Mouse (Mus musculus) left cerebral cortex, postnatal 36 days (tissue): ENCODE measurements around the gene Cdc42bpa. TPM values are rescaled to one million over a fixed set of nuclear protein-coding genes. Genes with fewer than 3 reads are reported as not detected.
"Not testable (repeated sequence)": the region's sequence is repeated elsewhere in the genome, so short reads cannot be mapped to it uniquely, and the experiment has no call there.

ENCODE experiments used
- DNase-seq, 2 experiments: peaks; one replicate each; pipeline ENCODE4 v3.0.0; 2021 to 2022; ENCODE audit warnings: low spot score in 2 of 2, mixed read lengths in 1 of 2
- intact Hi-C: fragments of 180-260 bp; cut with DNase I; formaldehyde crosslinking; loops from one replicate; pipeline ENCODE4 v1.15.1; 2025
- total RNA-seq, 2 experiments: library from RNA; stranded (reverse); gene quantifications; 2 replicates each; pipeline ENCODE4 v1.2.3; 2021

Gene Cdc42bpa
- total RNA-seq, 2 experiments from 2014 or later, result 231 to 266 TPM

DNA sequence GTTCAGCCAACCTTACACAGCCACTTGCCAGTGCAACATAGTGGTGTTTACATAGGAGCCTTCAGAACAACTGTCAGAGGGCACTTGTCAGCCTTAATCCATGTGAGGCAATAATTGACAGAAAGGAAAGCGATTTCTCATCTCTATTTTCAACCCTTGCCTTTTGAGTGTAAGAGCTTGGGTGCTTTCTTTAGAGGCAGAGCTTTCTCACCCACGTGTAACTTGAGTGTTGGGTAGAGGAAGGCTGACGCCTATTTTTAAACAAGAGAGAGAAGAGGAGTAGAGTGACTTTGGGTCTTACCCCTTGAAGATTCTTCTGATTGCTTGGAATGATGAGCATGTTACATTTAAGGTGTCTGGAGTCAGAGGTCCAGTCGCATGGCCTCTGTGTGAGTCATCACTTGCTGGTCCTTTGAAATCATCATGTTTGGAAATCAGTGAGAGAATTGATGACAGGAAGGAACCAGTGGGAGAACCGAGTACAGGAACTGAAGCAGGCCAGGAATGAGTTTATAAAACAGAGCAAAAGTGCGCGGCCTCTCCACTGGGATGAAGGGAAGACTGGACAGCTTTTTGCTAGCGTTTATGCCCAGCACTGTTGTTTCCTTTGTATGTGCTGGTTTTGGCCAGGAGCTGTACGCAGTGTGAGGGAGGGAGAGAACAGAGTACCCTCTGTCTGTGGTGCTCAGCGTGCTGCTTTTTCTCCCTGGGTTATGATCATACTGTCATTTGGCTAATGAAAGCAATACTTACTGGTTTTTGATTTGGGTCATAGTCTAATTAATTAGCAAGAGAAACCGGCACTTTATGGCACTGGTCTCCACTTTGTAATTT, 61.4 kb downstream of the Cdc42bpa start:
- intact Hi-C loops, result no loop called here
- DNase-seq, result no peak

GRCm38 (mm10) chr1:180023512-180023911, 63.2 kb downstream of the Cdc42bpa start:
- intact Hi-C loops, result no loop called here
- DNase-seq, result no peak

GRCm38 (mm10) chr1:180029863-180030262, 69.6 kb downstream of the Cdc42bpa start:
- intact Hi-C loops, DNase-seq: not testable (repeated sequence)

DNA sequence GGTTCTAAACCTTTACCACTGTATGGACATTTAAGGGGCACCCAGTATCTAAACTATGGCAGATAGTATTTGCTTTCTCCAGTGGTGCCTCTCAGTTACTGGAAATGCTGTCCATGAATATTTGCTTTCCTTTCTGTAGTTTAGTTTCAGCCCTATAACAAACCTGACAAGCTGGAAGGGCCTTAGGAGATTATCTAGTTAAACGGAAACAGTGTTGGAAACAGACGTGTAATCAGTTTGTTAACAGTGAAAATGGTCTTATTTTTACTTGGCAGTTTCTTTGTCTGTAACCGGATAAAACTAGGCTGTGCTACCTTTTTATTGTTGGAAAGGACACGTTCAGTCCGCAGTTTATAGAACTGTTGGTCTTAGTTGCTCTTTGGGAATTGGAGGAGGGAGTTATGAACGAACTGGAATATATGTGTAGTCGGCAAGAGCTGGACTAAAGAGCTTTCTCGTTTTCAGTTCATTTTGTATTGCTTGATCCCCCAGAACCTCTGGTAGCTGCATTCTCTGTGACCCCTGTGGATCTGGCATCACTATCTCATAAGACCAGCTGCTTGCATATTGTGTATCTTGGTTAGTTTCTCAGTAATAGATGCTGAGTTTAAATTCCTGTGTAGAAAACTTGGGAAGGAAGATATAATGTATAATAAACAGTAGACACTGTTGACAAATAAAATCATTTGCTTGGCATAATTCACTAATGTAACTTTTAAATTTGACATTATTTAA, 70.5 kb downstream of the Cdc42bpa start:
- intact Hi-C loops, result no loop called here
- DNase-seq, result no peak

DNA sequence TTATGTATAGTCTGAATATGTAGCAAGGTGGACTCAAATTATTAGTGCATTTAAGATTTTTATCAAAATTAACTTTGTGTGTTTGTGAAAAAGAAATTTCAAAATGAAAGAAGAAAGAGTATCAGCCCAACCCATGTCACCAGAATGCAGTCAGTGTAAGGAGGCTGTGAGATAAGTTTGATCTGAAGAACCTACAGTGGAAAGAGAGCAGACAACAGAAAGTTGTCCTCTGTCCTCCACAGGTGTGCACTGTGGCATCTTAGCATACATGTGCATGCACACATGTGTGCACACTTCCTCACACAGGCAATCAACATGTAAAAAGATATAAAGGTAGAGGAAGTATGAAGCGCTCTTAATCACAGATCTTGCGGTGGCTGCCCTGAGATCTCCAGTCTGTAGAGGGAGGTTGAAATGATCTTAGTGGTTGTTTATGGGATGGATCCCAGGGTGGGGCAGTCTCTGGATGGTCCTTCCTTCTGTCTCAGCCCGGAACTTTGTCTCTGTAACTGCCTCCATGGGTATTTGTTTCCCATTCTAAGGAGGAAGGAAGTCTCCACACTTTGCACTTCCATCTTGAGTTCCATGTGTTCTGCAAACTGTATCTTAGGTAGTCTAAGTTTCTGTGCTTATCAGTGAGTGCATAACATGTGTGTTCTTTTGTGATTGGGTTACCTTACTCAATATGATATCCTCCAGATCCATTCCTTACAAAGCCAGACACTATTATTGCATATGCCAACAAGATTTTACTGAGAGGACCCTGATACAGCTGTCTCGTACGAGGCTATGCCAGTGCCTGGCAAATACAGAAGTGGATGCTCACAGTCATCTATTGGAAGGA, 71.7 kb downstream of the Cdc42bpa start:
- intact Hi-C loops, result no loop called here
- no peak for DNase-seq

- DNase-seq, result peak in 1 of 2 experiments; percentile 42
- intact Hi-C loops, result no loop called here
Measured at GRCm38 (mm10) chr1:180037461-180037860, 77.2 kb downstream of the Cdc42bpa start.

- no peak for DNase-seq
- intact Hi-C loops, result no loop called here
Measured at GRCm38 (mm10) chr1:180044160-180044559, 83.9 kb downstream of the Cdc42bpa start.

DNA sequence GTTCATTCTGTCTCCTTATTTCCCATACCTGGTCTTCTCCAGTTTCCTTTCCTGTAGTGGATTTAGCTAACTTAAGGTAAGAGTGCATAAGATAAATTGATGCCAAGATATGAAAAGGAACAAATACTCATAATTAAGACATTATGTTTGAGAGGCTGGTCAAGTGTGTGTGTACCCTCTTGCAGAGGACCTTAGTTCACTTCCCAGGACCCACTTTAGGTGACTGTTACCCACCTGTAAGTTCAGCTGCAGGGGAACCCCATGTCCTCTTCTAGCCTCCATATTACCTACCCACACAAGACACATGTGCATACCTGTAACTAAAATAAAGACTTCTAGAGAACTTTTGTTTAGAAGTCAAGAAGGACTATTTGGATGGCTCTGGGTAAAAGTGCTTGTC, 84.9 kb downstream of the Cdc42bpa start:
- intact Hi-C loops, result no loop called here

GRCm38 (mm10) chr1:180089176-180089575, 128.9 kb downstream of the Cdc42bpa start:
- intact Hi-C loops, result no loop called here
- DNase-seq, result no peak

More for the DNA sequence above, 84.9 kb downstream of the Cdc42bpa start:
- DNase-seq, result no peak

DNA sequence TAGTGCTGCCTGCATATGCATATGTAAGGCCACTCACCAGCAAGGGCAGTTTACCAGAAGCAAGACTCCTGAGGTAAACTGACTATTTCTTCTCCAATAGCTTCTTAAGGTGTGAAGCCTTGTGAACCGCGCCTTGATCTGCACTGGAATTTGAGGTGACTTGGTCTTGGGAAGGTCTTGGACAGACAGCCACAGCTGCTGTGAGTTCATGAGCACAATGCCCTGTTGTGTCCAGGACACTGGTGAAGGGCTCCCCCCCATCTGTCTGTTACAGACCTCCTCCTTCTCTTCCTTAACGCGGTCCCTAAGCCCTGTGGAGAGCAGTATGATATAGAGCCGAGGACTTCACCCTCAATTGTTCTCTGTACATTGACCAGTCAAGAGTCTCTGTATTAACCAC, 138.2 kb downstream of the Cdc42bpa start:
- intact Hi-C loops, result no loop called here
- DNase-seq, result no peak

DNA sequence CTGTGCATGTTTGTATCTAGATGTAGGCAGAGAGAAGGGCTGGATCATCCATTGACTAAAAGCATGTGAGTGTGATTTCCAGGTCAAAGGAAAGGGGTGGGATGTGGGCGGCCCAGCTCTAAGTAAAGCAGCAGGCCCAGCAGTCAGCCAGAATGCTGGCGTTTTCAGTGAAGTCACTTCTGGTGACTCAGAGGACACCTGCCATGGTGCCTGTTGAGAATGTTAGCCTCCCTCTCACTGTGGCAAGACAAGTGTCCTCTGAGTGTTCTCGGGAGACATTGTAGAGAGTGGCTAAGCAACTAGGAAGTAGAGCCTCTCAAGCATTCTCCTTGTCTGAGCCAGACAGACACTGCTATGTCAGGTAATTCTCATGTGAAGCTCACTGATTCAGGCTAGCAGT, 144.3 kb downstream of the Cdc42bpa start:
- peak; percentile 30 to 32 for DNase-seq
- intact Hi-C loops, result no loop called here

DNA sequence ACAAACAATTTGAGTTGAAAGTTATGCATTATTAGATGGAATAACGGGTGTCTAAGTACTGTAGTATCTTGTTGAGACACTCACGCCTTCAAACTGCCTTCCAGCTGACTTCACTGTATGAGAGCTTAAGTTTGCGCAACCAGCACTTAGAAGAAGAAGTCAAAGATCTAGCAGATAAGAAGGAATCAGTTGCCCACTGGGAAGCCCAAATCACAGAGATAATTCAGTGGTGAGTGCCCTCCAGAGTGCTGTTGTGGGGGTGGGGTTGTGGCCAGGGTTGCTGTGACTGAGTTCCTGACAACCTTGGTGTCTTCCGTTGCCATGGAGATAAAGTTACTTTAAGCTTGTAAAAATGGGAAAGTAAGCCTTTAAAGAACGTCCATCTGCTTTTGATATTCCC, 148.8 kb downstream of the Cdc42bpa start:
- no peak for DNase-seq
- intact Hi-C loops, result no loop called here

DNA sequence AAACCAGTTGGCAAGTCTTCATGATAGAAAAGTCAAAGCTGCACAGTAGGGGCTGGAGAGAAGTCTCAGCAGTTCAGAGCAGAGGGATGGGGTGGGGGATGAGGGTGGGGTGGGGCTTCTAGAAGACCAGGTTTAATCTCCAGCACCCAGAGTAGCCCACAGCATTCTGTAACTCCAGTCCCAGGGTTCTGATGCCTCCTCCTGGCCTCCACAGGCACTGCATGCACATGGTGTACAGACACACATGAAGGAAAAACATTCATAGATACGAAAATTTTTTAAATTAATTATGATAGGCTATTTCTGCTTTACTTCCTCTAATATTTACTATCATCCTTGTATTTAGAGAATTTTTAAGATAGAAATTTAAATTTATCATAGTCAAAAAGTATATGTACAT, 156.3 kb downstream of the Cdc42bpa start:
- intact Hi-C loops, result loop anchor here (5.0 kb wide), 1 partner anchor 259 kb away; no protein-coding TSS in a partner anchor
- DNase-seq, result no peak

DNA sequence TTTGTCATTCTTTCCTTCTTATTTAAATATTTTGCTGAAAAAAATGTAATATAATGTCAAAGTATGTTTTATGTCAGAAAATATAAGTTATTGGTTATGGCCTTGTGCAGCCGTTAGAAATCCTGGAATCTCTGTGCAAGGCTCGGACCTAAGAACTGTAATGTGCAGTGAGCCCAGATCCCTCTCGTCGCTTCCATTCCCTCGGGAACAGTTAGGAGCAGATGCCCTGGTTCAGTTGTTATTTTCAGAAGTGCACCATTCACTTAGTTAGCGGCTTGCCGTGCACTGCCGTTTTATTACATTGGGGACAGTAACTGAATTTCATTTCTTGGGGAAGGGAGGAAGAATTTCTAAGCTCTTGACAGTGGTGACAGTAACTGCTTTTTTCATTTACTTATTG, 158.0 kb downstream of the Cdc42bpa start:
- intact Hi-C loops, result loop anchor here (5.0 kb wide), 1 partner anchor 261 kb away; no protein-coding TSS in a partner anchor
- DNase-seq, result no peak

DNA sequence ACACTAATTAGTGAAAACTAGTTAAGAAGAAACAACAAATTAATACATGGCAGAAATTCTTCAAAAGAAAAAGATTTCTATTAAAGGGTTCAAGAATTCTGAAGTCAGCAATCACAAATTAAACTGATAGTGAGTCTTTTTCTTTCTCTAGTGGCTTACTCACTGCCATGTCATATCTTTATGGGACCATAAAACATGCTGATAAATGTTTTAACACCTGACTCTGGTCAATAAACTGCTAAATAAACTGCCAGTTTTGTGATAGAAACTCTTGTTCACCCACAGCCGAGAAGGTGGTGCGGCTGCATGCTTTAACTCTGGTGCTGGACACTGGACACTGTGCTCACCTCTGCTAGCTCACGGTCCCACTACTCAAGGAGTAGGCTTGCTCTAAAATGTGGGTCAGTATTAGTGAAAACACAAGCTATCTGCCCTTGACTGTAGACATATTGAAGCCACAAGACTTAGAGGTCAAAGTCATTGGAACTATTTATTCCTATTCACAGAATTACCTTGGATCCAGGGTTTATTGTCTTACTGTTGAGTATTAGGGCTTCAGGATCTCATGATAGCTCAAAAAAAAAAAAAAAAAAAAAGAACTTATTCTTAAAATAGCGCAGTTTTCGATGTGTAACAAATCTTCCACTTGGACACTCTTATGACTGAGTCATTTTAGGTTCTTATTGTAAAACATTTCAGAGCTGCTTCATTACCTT, 168.0 kb downstream of the Cdc42bpa start:
- intact Hi-C loops, result no loop called here
- no peak for DNase-seq

DNA sequence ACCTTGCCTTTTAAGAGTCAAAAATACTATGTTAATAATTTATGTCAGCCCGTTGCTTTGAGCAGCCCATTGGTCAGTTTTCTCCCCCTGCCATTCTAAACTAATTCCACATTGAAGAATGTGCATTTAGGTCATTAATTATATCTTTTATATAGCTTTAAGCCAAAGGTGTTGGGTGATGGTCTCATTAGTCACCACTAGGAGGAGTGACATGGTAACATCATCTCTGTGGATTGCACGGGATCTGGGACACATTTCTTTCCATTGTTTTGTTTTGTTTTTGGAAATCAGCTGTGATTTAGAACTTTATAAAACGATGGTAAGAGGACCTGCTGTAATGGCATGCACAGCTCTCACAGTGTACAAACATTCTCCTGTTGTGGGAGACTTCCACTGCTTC, 171.1 kb downstream of the Cdc42bpa start:
- no peak for DNase-seq
- intact Hi-C loops, result no loop called here

DNA sequence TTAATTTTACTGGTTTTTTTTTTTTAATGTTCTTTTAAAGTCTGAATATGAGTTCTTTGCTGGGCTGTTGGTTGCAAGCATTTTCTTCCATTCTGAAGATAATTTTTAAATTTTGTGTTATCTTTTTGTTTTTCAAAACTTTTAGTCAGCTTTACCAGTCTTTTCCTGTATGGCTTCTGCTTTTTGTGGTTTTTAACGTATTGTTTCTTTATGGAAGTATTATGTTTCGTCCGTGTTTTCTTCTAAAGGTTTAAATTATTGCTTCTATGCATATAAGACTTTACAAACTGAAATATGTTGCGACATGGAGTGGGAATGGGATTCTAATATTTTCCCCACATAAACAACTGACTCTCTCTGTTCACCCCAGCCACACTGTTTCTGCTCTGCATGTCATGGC, 171.9 kb downstream of the Cdc42bpa start:
- intact Hi-C loops, result no loop called here
- no peak for DNase-seq

GRCm38 (mm10) chr1:180139158-180139557, 178.9 kb downstream of the Cdc42bpa start:
- intact Hi-C loops, result no loop called here
- no peak for DNase-seq

- DNase-seq, result no peak
- intact Hi-C loops, result loop anchor here (5.0 to 10.0 kb wide), 2 partner anchors 176 to 279 kb away; partner anchors contain the start of gene Cdc42bpa
Measured at GRCm38 (mm10) chr1:180140970-180141369, 180.7 kb downstream of the Cdc42bpa start.
